Mouse (Mus musculus) layer of hippocampus, postnatal 36 days (tissue): Measurements from ENCODE around the gene H2afb1. TPM values are rescaled to one million over a fixed set of nuclear protein-coding genes. Genes with fewer than 3 reads are reported as not detected.
"Not testable (repeated sequence)": the region's sequence is repeated elsewhere in the genome, so short reads cannot be mapped to it uniquely, and the experiment has no call there.

Source experiments
- DNase-seq, 2 experiments: peaks; one replicate each; pipeline ENCODE4 v3.0.0; 2022
- total RNA-seq, 2 experiments: library from RNA; stranded (reverse); gene quantifications; 2 replicates each; pipeline ENCODE4 v1.2.3; 2021

H2afb1 gene
- total RNA-seq: not detected

DNA sequence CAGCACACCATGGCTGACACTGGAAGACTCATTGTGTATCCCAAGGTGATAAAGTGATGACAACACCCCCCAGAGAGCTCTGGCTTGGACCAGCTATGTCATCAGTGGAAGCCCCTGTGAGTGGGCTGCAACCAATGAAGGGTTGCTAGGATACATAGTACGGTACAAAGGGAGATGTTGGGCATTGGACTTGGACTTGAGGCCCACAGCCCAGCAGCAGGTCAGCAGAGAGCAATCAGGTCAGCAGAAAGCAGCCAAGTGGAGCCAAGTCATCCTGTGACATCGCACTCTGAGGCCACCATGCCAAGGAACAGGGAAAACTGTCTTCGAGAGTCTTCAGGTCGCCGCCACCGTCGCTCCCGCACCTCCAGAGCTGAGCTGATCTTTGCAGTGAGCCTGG is at the start of gene H2afb1:
TSS of gene H2afb1 (plus strand) at position 301 of the 400 bp plus-strand sequence.
- DNase-seq: not testable (repeated sequence)

- no peak for DNase-seq
These were observed 21.5 kb downstream of the H2afb1 start for GRCm38 (mm10) chrX:117036085-117036484.
